Mouse (Mus musculus) midbrain, embryonic 10.5 days (tissue): ENCODE measurements around the gene Oit1. TPM values are rescaled to one million over a fixed set of nuclear protein-coding genes. Genes with fewer than 3 reads are reported as not detected.

ENCODE experiments used
- DNase-seq: peaks from one replicate; pipeline ENCODE4 v3.0.0-alpha.2; 2017; ENCODE audit warnings: low spot score
- H3K27ac ChIP-seq: fragments of 300-500 bp; sonication (generic); replicated peaks from 2 replicates; pipeline ENCODE4 v1.5.1; 2016; ENCODE audit warnings: mild to moderate bottlenecking
- H3K27me3 ChIP-seq: fragments of 300-500 bp; sonication (generic); 2 replicates; pipeline ENCODE4 v1.6.1; 2016; ENCODE audit warnings: low read depth, mild to moderate bottlenecking; ENCODE audit not compliant: poor library complexity, severe bottlenecking
- H3K36me3 ChIP-seq: fragments of 300-500 bp; sonication (generic); 2 replicates; pipeline ENCODE4 v1.6.1; 2016; ENCODE audit warnings: mild to moderate bottlenecking, moderate library complexity
- H3K4me1 ChIP-seq: fragments of 300-500 bp; sonication (generic); 2 replicates; pipeline ENCODE4 v1.6.1; 2016
- H3K4me3 ChIP-seq: fragments of 300-500 bp; sonication (generic); 2 replicates; pipeline ENCODE4 v1.5.1; 2016; ENCODE audit warnings: mild to moderate bottlenecking, moderate library complexity
- H3K9me3 ChIP-seq: fragments of 300-500 bp; sonication (generic); replicated peaks from 2 replicates; pipeline ENCODE4 v1.6.1; 2016; ENCODE audit warnings: mild to moderate bottlenecking
- WGBS: fragments of 180-500 bp; shearing (Covaris S2); methylation state at CpG from one replicate; pipeline ENCODE4 v1.1.7; 2016; 5-methylcytosine and 5-hydroxymethylcytosine counted together
- polyA plus RNA-seq: library from polyadenylated mRNA; unstranded; fragments of >200 nt; fragmentation: Nextera tagmentation; extraction: Ambion mirVana; gene quantifications from 2 replicates; pipeline ENCODE4 v1.2.1, GENCODE M21; 2016

Gene Oit1
- polyA plus RNA-seq, 1 experiment from 2014 or later, result 0.09 TPM

GRCm38 (mm10) chr14:8331307-8331905, 47.1 kb downstream of the Oit1 start:
- H3K27ac ChIP-seq, result no peak overlapping the region
- 93% methylated on average over 14 of the region's 14 CpGs for WGBS

GRCm38 (mm10) chr14:8330390-8330789, 48.2 kb downstream of the Oit1 start:
- WGBS, result 79% methylated on average over 6 of the region's 6 CpGs
- H3K4me1 ChIP-seq, result peaks cover 21% of the 10 kb centered on the region
- no peak for DNase-seq
- no peaks in the 10 kb centered on the region for H3K36me3 ChIP-seq
- no peaks in the 10 kb centered on the region for H3K9me3 ChIP-seq
- H3K27me3 ChIP-seq, result no peaks in the 10 kb centered on the region
- H3K4me3 ChIP-seq, result no peak overlapping the region
- H3K27ac ChIP-seq, result no peak overlapping the region

More at GRCm38 (mm10) chr14:8331307-8331905, 47.1 kb downstream of the Oit1 start:
- H3K4me1 ChIP-seq, result peaks cover 21% of the 10 kb centered on the region
- H3K27me3 ChIP-seq, result no peaks in the 10 kb centered on the region
- no peak overlapping the region for H3K4me3 ChIP-seq
- no peaks in the 10 kb centered on the region for H3K9me3 ChIP-seq
- no peaks in the 10 kb centered on the region for H3K36me3 ChIP-seq
- no peak for DNase-seq

- 0 out of 2 replicates have a peak overlapping the region, but pooled peaks have one; percentile 29 for H3K27ac ChIP-seq
- H3K27me3 ChIP-seq, result no peaks in the 10 kb centered on the region
- no peak overlapping the region for H3K4me3 ChIP-seq
- H3K4me1 ChIP-seq, result peaks cover 21% of the 10 kb centered on the region
- H3K9me3 ChIP-seq, result no peaks in the 10 kb centered on the region
- no peaks in the 10 kb centered on the region for H3K36me3 ChIP-seq
- WGBS, result 50% methylated on average over 4 of the region's 4 CpGs
- peak; percentile 25 for DNase-seq
Observed at GRCm38 (mm10) chr14:8329552-8329951, 49.0 kb downstream of the Oit1 start.

GRCm38 (mm10) chr14:8327371-8327770, 51.2 kb downstream of the Oit1 start:
- Histone ChIP-seq H3K27ac (no peak overlapping the region), H3K36me3 (no peaks in the 10 kb centered on the region), H3K4me1 (peaks cover 18% of the 10 kb centered on the region), H3K27me3 (no peaks in the 10 kb centered on the region), H3K4me3 (no peak overlapping the region), H3K9me3 (no peaks in the 10 kb centered on the region)
- no peak for DNase-seq
- 34% methylated on average over 1 of the region's 1 CpGs for WGBS

GRCm38 (mm10) chr14:8326961-8327360, 51.6 kb downstream of the Oit1 start:
- H3K4me3 ChIP-seq, result no peak overlapping the region
- no peak overlapping the region for H3K27ac ChIP-seq
- no peaks in the 10 kb centered on the region for H3K27me3 ChIP-seq

GRCm38 (mm10) chr14:8325746-8326145, 52.8 kb downstream of the Oit1 start:
- Histone ChIP-seq H3K4me1 (peaks cover 18% of the 10 kb centered on the region), H3K27me3 (no peaks in the 10 kb centered on the region), H3K27ac (no peak overlapping the region), H3K36me3 (no peaks in the 10 kb centered on the region), H3K9me3 (no peaks in the 10 kb centered on the region), H3K4me3 (no peak overlapping the region)
- 81% methylated on average over 4 of the region's 4 CpGs for WGBS
- DNase-seq, result no peak

More at GRCm38 (mm10) chr14:8326961-8327360, 51.6 kb downstream of the Oit1 start:
- Histone ChIP-seq H3K4me1 (peaks cover 18% of the 10 kb centered on the region), H3K9me3 (no peaks in the 10 kb centered on the region), H3K36me3 (no peaks in the 10 kb centered on the region)
- DNase-seq, result no peak

- Histone ChIP-seq H3K9me3 (no peaks in the 10 kb centered on the region), H3K4me1 (peaks cover 21% of the 10 kb centered on the region), H3K27ac (no peak overlapping the region), H3K27me3 (peaks cover 42% of the 10 kb centered on the region), H3K36me3 (no peaks in the 10 kb centered on the region), H3K4me3 (no peak overlapping the region)
- 88% methylated on average over 3 of the region's 3 CpGs for WGBS
- no peak for DNase-seq
Observed at GRCm38 (mm10) chr14:8320528-8320927, 58.0 kb downstream of the Oit1 start.

GRCm38 (mm10) chr14:8317194-8318097, 61.1 kb downstream of the Oit1 start, which contains the start of gene Fam107a:
Gene Fam107a (minus strand): TSS chr14:8318023.
- Histone ChIP-seq H3K4me3 (peak within 1 kb of the TSS; percentile 45), H3K27ac (no peak within 1 kb of the TSS), H3K27me3 (peaks cover 63% of the 10 kb centered on the region), H3K9me3 (no peaks in the 10 kb centered on the region), H3K36me3 (no peaks in the 10 kb centered on the region), H3K4me1 (peaks cover 21% of the 10 kb centered on the region)
- 13% methylated on average over 41 of the region's 41 CpGs for WGBS
- peak; percentile 34 for DNase-seq

- 2% methylated on average over 23 of the region's 23 CpGs for WGBS
- peak overlapping the region; percentile 45 for H3K4me3 ChIP-seq
- DNase-seq, result peak; percentile 22
- no peaks in the 10 kb centered on the region for H3K36me3 ChIP-seq
- no peaks in the 10 kb centered on the region for H3K9me3 ChIP-seq
- peaks cover 21% of the 10 kb centered on the region for H3K4me1 ChIP-seq
- no peak overlapping the region for H3K27ac ChIP-seq
- peaks cover 68% of the 10 kb centered on the region for H3K27me3 ChIP-seq
Observed at GRCm38 (mm10) chr14:8316366-8317193, 62.0 kb downstream of the Oit1 start.

- Histone ChIP-seq H3K27ac (no peak overlapping the region), H3K36me3 (no peaks in the 10 kb centered on the region), H3K9me3 (no peaks in the 10 kb centered on the region), H3K4me3 (no peak overlapping the region), H3K27me3 (peaks cover 81% of the 10 kb centered on the region), H3K4me1 (peaks cover 24% of the 10 kb centered on the region)
- DNase-seq, result no peak
- 78% methylated on average over 6 of the region's 6 CpGs for WGBS
Observed at GRCm38 (mm10) chr14:8315169-8315568, 63.4 kb downstream of the Oit1 start.

- WGBS, result 38% methylated on average over 3 of the region's 3 CpGs
- Histone ChIP-seq H3K4me1 (peaks cover 30% of the 10 kb centered on the region), H3K9me3 (no peaks in the 10 kb centered on the region), H3K36me3 (no peaks in the 10 kb centered on the region), H3K27me3 (peaks cover 82% of the 10 kb centered on the region), H3K27ac (no peak overlapping the region), H3K4me3 (no peak overlapping the region)
- no peak for DNase-seq
Observed at GRCm38 (mm10) chr14:8314536-8314935, 64.0 kb downstream of the Oit1 start.

- 40% methylated on average over 7 of the region's 7 CpGs for WGBS
- no peak overlapping the region for H3K4me3 ChIP-seq
- H3K27me3 ChIP-seq, result peaks cover 80% of the 10 kb centered on the region
- DNase-seq, result no peak
- H3K27ac ChIP-seq, result no peak overlapping the region
- peaks cover 34% of the 10 kb centered on the region for H3K4me1 ChIP-seq
- no peaks in the 10 kb centered on the region for H3K36me3 ChIP-seq
- no peaks in the 10 kb centered on the region for H3K9me3 ChIP-seq
Observed at GRCm38 (mm10) chr14:8313877-8314276, 64.7 kb downstream of the Oit1 start.
